Mouse (Mus musculus) CD4-positive, CD25-positive, alpha-beta regulatory T cell, adult 4 months (primary cell): ENCODE results near the gene Evc2. TPM values are rescaled to one million over a fixed set of nuclear protein-coding genes. Genes with fewer than 3 reads are reported as not detected.

ENCODE experiments used
- ATAC-seq: one replicate; pipeline ENCODE4 v1.8.0; 2017
- polyA plus RNA-seq, 2 experiments: library from polyadenylated mRNA; unstranded; fragments of 100-300 nt; shearing (Covaris generic); gene quantifications; one replicate each; pipeline ENCODE4 v1.2.1; 2017

Gene Evc2
- not detected for polyA plus RNA-seq

- ATAC-seq: no peak
Measured at GRCm38 (mm10) chr5:37338288-37338687, at the start of gene Evc2. TSS of gene Evc2 (plus strand) at chr5:37338499.

DNA sequence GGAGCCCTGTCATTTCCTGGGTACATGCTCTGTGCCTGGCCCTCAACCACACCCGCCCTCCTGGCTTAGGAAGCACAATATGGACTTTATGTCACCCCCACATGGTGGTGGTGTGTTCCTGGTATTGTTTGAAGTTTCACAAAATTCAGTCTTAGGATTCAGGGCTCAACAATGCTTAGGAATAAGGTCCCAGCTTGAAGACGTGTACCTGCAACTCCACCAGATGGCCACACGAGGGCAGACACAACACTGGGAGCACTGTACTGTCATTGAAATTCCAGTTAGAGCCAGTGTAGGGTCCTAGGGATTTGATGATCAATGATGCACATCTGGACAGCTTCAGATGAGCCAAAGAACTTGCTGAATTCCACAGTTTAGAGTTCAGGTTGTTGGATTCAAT is 49.1 kb upstream of the Evc2 start:
- ATAC-seq: no peak

DNA sequence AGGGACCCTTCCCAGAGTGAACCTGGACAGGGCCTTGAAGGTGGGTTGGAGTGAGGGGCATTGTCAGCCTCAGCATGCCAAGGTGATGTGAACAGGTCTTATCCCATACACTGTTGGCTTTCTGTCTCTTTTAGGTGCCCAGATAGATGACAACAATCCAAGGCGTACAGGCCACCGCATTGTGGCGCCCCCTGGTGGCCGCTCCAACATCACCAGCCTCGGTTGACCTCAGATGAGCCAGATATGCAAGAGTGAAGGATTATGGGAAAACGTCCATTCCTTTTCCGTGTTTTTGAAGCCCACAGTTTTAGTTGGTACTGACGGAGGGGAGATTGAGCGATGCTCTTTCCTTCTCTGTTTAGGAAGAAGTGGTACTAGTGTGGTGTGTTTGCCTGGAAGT is 47.3 kb upstream of the Evc2 start:
- ATAC-seq: no peak

DNA sequence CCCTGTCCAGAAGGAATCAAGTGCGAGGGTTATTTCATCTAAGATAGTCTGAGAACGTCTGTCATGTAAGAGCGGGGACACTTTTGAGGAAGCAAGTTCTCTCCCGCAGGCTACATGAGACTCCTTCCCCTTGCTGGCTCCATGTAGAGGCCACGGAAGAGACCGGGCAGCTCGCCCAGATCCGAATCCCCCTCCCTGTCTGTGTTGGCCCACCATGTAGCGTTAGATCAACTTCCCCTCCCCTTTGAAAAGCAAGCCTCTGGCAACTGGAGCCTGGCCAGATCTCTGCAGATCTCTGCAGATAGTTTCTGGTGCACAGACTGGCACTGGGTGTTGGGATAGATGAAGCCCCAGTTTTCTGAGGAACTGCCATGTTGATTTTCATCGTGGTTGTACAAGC is 41.6 kb upstream of the Evc2 start:
- no peak for ATAC-seq

GRCm38 (mm10) chr5:37298370-37298769 is 39.9 kb upstream of the Evc2 start:
- ATAC-seq: no peak

DNA sequence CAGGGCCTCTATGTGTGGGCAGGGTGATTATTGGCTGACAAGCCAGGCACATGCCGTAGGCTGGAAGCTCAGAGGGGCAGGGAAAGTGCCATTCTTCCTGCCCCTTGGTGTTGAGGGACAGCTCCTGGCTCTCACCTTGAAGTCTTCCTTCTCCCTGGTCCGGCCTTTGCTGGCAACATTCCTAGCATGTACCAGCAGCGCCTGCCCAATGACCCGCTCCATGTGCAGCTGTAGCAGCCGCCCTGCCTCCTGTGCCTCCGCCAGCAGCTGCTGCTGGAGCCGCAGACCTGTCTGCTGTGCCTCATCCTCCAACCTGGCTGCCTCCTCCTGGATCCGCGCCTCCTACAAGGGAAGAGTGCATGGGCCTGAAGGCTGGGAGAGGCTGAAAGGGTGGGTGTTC is 28.3 kb upstream of the Evc2 start:
- ATAC-seq: no peak

GRCm38 (mm10) chr5:37312980-37313722 is 25.1 kb upstream of the Evc2 start:
- no peak for ATAC-seq

DNA sequence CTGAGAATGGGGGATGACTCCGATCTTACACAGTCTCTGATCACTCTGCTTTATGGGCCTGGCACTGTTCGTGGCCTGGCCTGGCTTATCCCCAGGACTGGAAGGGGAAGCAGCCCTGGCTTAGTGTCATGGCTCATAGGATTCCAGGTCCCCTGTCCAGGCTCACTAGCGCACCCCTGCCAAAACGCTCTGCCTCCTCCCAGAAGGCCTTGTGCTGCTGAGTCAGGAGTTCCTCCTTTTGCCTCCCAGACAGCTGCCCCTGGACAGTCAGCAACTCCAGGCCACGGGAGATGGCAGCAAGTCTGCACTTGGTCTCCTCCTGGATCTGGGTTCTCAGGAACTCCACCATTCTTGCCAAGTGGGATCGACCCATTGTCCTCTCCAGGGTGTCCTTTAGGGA is 19.6 kb upstream of the Evc2 start:
- ATAC-seq: no peak

GRCm38 (mm10) chr5:37320174-37320573 is 18.1 kb upstream of the Evc2 start:
- ATAC-seq: no peak

- no peak for ATAC-seq
Measured at GRCm38 (mm10) chr5:37320761-37321160, 17.5 kb upstream of the Evc2 start.

DNA sequence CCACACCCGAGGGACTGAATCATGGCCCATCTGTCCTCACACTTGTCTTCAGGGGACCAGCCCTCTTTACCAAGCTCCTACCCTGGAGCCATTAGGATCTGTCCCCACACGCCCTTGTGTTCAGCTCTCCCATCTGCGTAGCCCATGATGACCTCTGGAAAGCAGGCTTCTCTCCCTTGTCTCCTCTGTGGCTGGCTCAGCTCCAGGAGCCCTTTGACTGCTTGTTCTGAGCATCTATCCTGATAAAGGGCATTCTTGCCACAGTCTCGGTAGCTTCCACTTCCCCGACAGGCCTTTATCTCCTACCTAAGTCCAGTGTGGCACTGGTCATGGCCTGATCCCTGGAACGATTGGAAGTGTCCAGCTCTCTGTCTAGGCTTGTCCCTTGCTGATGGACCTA is 11.6 kb upstream of the Evc2 start:
- no peak for ATAC-seq

DNA sequence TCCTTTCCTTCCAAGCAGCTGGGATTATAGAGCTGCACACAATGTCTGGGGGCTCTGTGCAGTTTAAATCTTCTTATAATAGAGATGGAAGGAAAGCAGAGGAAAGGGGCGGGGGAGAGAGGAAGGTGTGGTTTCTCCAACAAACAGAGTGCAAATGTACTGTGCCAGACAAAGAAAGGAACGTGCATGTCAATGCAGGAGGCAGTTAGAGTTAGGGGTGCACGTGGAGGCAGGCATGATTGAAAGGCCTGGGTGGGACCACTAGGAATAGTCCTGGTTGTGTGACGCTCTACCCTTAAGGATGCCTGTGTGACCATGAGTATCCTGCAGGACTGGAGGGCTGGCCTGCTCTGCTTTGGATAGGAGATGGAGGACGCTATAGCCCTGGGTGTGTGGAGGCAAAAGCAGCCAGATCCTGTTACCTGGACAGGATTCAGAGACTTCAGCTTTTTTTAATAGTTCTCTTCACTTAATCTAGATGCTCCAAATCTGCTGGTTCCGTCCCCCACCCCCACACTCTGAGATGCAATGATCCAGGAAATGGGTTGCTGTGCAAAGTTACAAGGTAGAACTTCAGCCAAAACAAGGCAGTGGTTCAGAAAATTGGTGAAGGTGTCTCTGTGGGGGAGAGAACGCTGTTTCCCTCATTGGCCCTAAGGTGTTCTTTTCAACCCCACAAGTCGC is 7.7 kb upstream of the Evc2 start:
- no peak for ATAC-seq

DNA sequence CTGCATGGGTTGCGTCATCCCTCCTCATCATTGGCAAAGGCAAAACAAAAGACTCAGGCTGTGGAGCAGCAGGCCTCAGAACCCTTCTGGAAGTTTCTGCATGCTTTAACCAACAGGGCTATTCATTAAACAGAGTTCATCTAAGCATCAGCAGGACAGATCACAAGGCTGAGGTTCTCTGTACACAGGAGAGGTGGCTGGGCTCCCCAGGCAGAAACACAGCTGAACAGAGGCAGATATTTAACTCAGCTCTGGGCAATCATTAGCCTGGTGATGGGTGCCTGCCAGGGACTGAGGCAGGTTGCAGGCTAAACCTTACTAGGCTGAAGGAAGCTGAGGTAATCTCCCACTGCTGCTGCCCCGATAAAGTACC is 7.2 kb upstream of the Evc2 start:
- ATAC-seq: no peak

- no peak for ATAC-seq
Measured at GRCm38 (mm10) chr5:37332066-37332465, 6.2 kb upstream of the Evc2 start.

DNA sequence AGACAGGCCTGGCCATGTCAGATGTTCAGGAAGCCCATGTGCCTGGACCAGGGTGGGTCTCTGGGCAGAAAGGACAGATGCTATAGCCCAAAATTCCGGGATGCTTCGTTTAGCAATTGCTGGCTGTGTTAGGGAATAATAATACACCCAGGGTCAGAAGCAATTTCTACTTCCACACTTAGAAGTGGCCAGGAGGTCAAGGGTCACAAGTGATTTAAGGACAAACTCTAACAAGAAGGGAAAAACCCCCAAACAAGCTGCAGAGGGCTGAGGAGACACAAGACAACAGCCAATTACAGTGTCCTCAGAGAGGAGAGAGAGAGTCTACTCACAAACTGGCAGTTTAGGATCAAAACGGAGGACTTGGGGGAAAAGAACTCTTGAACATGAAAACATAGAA is 3.2 kb upstream of the Evc2 start:
- no peak for ATAC-seq

GRCm38 (mm10) chr5:37336485-37337105 is 1.7 kb upstream of the Evc2 start, which contains the start of gene Evc:
TSS of gene Evc (minus strand) at chr5:37336894.
- ATAC-seq: no peak

GRCm38 (mm10) chr5:37337696-37338095 is 603 bp upstream of the Evc2 start:
- ATAC-seq: no peak

DNA sequence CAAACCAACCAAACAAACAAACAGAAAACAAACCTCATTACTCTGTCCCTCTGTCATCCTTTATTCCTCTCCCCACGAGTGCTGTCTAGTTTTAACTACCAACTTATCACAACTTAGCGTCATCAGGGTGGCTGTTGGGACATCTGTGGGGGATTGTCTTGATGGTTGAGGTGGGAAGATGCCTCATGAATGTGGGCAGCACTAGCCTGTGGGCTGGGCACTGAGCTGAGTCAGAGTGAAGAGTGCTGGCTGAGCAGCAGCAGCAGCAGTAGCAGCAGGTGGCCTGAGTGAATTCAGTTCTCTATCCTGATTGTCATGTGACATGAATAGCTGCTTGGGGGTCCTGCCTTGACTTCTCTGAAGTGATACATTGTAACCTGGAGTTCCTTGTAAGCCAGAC is 5.7 kb downstream of the Evc2 start:
- ATAC-seq: no peak

- ATAC-seq: no peak
Measured at GRCm38 (mm10) chr5:37351791-37352190, 13.5 kb downstream of the Evc2 start.

GRCm38 (mm10) chr5:37354385-37354784 is 16.1 kb downstream of the Evc2 start:
- no peak for ATAC-seq

DNA sequence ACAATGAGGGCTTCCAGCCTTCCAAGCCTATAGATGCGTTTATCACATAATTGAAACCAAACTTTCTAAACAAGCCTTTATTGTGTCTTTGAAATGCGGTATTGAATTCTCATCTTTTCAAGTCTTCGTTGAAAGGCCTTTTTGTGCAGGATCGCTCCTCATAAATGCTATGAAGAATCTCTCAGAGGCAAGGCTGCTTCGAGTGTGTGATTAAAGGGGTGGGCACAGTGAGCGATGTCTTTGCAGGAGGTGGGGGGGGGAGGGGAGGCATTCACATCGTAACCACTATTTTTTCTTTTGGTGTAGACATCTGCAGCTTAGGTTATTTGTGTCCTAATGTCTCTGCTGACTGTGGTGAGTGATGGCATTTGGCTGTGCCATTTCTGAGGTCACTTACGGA is 17.7 kb downstream of the Evc2 start:
- no peak for ATAC-seq

DNA sequence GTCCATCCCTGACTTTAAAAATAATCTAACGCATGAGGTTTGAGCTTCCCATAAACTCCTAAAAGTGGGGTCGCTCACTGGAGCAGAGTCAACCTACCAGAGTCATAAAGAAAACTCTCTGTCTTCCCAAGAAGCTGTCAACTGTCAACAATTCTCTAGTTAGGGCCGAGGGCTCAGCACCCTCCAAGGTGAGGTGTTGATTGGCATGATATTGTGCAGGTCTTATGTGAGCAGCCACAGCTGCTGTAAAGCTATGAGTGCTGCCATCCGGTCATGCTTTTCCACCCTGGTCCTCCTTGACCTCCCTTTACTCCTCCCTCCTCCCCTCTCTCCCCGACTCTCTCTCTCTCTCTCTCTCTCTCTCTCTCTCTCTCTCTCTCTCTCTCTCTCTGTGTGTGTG is 24.3 kb downstream of the Evc2 start:
- no peak for ATAC-seq

- no peak for ATAC-seq
Measured at GRCm38 (mm10) chr5:37363284-37363683, 25.0 kb downstream of the Evc2 start.

GRCm38 (mm10) chr5:37365751-37366150 is 27.5 kb downstream of the Evc2 start:
- no peak for ATAC-seq
